Mouse (Mus musculus): Measurements from ENCODE around the gene Tbxa2r. TPM values are rescaled to one million over a fixed set of nuclear protein-coding genes. Genes with fewer than 3 reads are reported as not detected.

The Tbxa2r gene
- polyA plus RNA-seq, 2 experiments = 9.2 to 10.8 TPM

DNA sequence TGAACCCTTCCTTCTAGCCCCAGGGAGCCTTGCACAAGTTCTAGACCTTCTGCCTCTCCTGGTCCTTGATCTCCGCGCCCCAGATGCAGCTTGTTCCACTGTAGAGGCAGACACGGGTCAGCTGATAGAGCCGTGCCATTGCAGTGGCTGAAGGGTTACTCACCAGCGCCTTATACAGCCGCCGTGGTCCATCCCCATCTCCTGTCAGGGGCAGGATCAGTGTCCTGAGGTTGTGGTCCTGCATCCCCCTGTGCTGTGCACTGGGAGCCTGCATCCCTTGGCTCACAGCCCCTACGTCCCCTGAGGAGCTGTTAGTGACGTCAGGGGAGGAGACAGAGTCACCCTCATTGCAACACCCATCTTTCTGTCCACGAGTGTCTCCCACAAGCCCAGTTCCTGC lies 25.3 kb upstream of the Tbxa2r start:
- 84% methylated on average over 10 of the region's 10 CpGs for WGBS
- Histone ChIP-seq H3K27ac (replicated peaks; ENCODE audit: low read depth, low read length) (no peak overlapping the region), H3K4me2 (replicated peaks; ENCODE audit: low read depth, low read length, severe bottlenecking) (no peak overlapping the region), H3K27me3 (ENCODE audit: control insufficient read depth, insufficient read depth, low read length) (no peaks in the 10 kb centered on the region), H3K36me3 (ENCODE audit: control insufficient read depth, insufficient read depth, low read length) (peaks cover 32% of the 10 kb centered on the region), H3K4me1 (ENCODE audit: control insufficient read depth, insufficient read depth, low read length) (no peaks in the 10 kb centered on the region), H3K4me3 (replicated peaks; ENCODE audit: low read length) (no peak overlapping the region), H3K9me3 (ENCODE audit: control insufficient read depth, low read length) (no peaks in the 10 kb centered on the region), H3K9ac (ENCODE audit: low read depth, low read length, severe bottlenecking) (0 out of 2 replicates have a peak overlapping the region, but pooled peaks have one; percentile 12)
- TF ChIP-seq POLR2A (IDR thresholded peaks at IDR 0.05; ENCODE audit: borderline replicate concordance, extremely low read depth, insufficient read depth, insufficient read length) = no peak
- DNase-seq (ENCODE audit: low spot score) (no peak), ATAC-seq (ENCODE audit: low FRiP score, low read depth) (no peak)

DNA sequence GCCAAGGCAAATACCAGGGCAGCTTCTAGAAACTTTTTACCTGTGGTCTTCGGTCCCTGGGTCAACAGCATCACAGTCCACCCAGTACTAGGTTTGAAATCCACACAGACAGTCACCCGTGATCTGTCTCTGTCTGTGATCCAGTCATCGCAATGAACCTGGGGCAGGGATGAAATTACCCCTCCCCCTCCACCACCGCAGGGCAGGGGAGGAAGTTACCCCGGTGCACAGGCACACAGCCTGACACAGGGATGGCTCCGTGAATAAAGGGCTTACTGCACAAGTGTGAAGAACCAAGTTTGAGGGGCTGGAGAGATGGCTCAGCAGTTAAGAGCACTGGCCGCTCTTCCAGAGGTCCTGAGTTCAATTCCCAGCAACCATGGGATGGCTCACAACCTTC lies 24.8 kb upstream of the Tbxa2r start:
- no peak for DNase-seq (ENCODE audit: low spot score)
- Histone ChIP-seq H3K4me2 (replicated peaks; ENCODE audit: low read depth, low read length, severe bottlenecking) (no peak overlapping the region), H3K9me3 (ENCODE audit: control insufficient read depth, low read length) (no peaks in the 10 kb centered on the region), H3K27ac (replicated peaks; ENCODE audit: low read depth, low read length) (no peak overlapping the region), H3K4me1 (ENCODE audit: control insufficient read depth, insufficient read depth, low read length) (no peaks in the 10 kb centered on the region), H3K36me3 (ENCODE audit: control insufficient read depth, insufficient read depth, low read length) (peaks cover 37% of the 10 kb centered on the region), H3K27me3 (ENCODE audit: control insufficient read depth, insufficient read depth, low read length) (no peaks in the 10 kb centered on the region), H3K9ac (ENCODE audit: low read depth, low read length, severe bottlenecking) (no peak overlapping the region), H3K4me3 (replicated peaks; ENCODE audit: low read length) (no peak overlapping the region)
- no peak for ATAC-seq (ENCODE audit: low FRiP score, low read depth)
- 80% methylated on average over 7 of the region's 7 CpGs for WGBS
- no peak for TF ChIP-seq POLR2A (IDR thresholded peaks at IDR 0.05; ENCODE audit: borderline replicate concordance, extremely low read depth, insufficient read depth, insufficient read length)

DNA sequence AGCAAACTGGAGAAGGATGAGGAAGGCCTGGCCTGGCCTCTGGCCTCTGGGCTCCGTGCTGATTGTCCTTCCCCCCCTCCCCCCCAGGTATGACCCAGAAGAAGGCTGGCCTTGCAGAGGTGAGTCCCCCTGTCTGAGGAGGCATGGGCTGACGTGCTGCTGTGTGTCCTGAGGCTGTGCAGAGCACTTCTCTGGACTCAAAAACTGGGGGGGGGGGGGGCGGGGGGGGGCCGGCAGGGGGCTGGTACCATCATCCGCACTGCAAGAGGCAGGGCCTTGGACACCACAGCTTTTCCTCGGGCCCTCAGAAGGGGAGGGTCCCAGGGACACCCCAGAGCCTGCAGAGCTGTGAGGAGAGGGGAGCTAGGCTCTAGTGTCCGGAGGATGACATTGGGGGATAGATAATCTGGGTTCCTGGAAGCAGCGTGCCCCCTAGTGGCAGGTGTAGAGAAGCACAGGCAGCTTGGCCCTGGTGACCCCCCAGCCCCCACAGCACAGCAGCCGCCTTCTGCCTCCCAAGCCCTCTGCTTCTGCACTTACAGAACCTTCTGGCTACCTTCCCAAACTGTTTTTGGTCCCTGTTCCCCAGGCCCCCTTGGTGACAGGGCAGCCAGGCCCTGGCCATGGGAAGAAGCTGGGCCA lies 23.8 kb upstream of the Tbxa2r start:
- Histone ChIP-seq H3K9me3 (ENCODE audit: control insufficient read depth, low read length) (no peaks in the 10 kb centered on the region), H3K27ac (replicated peaks; ENCODE audit: low read depth, low read length) (no peak overlapping the region), H3K9ac (ENCODE audit: low read depth, low read length, severe bottlenecking) (no peak overlapping the region), H3K4me1 (ENCODE audit: control insufficient read depth, insufficient read depth, low read length) (no peaks in the 10 kb centered on the region), H3K4me3 (replicated peaks; ENCODE audit: low read length) (no peak overlapping the region), H3K4me2 (replicated peaks; ENCODE audit: low read depth, low read length, severe bottlenecking) (no peak overlapping the region), H3K27me3 (ENCODE audit: control insufficient read depth, insufficient read depth, low read length) (no peaks in the 10 kb centered on the region), H3K36me3 (ENCODE audit: control insufficient read depth, insufficient read depth, low read length) (peaks cover 44% of the 10 kb centered on the region)
- DNase-seq (ENCODE audit: low spot score) = no peak
- 17% methylated on average over 5 of the region's 9 CpGs for WGBS
- no peak for ATAC-seq (ENCODE audit: low FRiP score, low read depth)
- no peak for TF ChIP-seq POLR2A (IDR thresholded peaks at IDR 0.05; ENCODE audit: borderline replicate concordance, extremely low read depth, insufficient read depth, insufficient read length)

DNA sequence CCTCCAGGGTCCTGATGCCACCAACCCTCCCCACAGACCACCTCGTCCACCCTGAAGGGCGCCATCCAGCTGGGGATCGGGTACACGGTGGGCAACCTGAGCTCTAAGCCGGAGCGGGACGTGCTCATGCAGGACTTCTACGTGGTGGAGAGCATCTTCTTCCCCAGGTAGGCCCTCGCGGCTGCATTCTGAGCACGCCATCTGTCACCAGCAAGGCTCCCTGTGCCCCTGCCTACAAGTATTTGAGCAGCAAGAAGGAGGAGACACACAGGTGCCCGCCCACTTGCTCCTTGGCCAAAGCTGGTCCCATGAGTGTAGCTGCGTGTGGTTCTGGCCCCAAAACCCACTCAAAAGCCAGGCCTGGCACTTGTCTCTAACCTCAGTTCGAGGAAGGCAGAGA lies 22.9 kb upstream of the Tbxa2r start:
- H3K4me1 ChIP-seq (ENCODE audit: control insufficient read depth, insufficient read depth, low read length) = no peaks in the 10 kb centered on the region
- H3K9ac ChIP-seq (ENCODE audit: low read depth, low read length, severe bottlenecking) = no peak overlapping the region
- no peak overlapping the region for H3K27ac ChIP-seq (replicated peaks; ENCODE audit: low read depth, low read length)
- 95% methylated on average over 8 of the region's 14 CpGs for WGBS
- peaks cover 51% of the 10 kb centered on the region for H3K36me3 ChIP-seq (ENCODE audit: control insufficient read depth, insufficient read depth, low read length)
- no peak overlapping the region for H3K4me2 ChIP-seq (replicated peaks; ENCODE audit: low read depth, low read length, severe bottlenecking)
- no peak for TF ChIP-seq POLR2A (IDR thresholded peaks at IDR 0.05; ENCODE audit: borderline replicate concordance, extremely low read depth, insufficient read depth, insufficient read length)
- H3K9me3 ChIP-seq (ENCODE audit: control insufficient read depth, low read length) = no peaks in the 10 kb centered on the region
- H3K27me3 ChIP-seq (ENCODE audit: control insufficient read depth, insufficient read depth, low read length) = no peaks in the 10 kb centered on the region
- ATAC-seq (ENCODE audit: low FRiP score, low read depth) (no peak), DNase-seq (ENCODE audit: low spot score) (no peak)
- no peak overlapping the region for H3K4me3 ChIP-seq (replicated peaks; ENCODE audit: low read length)

DNA sequence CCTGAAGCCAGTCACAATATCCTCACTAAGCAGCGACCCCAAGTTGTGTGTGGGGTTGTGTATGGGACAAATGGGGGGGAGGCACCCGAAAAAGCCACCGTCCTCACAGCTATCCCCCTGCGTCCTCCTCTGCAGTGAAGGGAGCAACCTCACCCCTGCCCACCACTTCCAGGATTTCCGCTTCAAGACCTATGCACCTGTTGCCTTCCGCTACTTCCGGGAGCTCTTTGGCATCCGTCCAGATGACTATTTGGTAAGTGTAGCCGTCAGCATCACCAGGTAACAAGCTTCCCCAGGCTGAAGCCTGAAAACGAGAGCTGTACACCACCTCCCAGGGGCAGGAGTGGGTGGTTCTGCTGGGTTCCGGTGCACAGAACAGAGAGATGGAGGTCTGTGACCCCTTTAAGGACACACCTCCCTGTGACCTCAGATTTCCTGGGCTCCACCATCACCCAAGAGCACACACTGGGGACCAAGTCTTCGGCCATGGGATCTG lies 22.3 kb upstream of the Tbxa2r start:
- Histone ChIP-seq H3K27ac (replicated peaks; ENCODE audit: low read depth, low read length) (no peak overlapping the region), H3K27me3 (ENCODE audit: control insufficient read depth, insufficient read depth, low read length) (no peaks in the 10 kb centered on the region), H3K4me3 (replicated peaks; ENCODE audit: low read length) (no peak overlapping the region), H3K36me3 (ENCODE audit: control insufficient read depth, insufficient read depth, low read length) (peaks cover 56% of the 10 kb centered on the region), H3K9ac (ENCODE audit: low read depth, low read length, severe bottlenecking) (no peak overlapping the region), H3K4me1 (ENCODE audit: control insufficient read depth, insufficient read depth, low read length) (no peaks in the 10 kb centered on the region), H3K9me3 (ENCODE audit: control insufficient read depth, low read length) (no peaks in the 10 kb centered on the region), H3K4me2 (replicated peaks; ENCODE audit: low read depth, low read length, severe bottlenecking) (no peak overlapping the region)
- TF ChIP-seq POLR2A (IDR thresholded peaks at IDR 0.05; ENCODE audit: borderline replicate concordance, extremely low read depth, insufficient read depth, insufficient read length) = no peak
- ATAC-seq (ENCODE audit: low FRiP score, low read depth) = no peak
- DNase-seq (ENCODE audit: low spot score) = no peak
- WGBS = 92% methylated on average over 12 of the region's 12 CpGs

Measured in limb, embryonic 14.5 days (tissue).